Mouse (Mus musculus) cerebellum, adult 9-11 months (tissue): Measurements from ENCODE around the gene Psmc1.

Experiments used
- DNase-seq: peaks from one replicate; pipeline ENCODE4 v3.0.0; 2022

The Psmc1 gene

GRCm38 (mm10) chr12:100109986-100110696 is at the start of gene Psmc1:
TSS of gene Psmc1 (plus strand) at chr12:100110154.
- peak; percentile 85 for DNase-seq

- no peak for DNase-seq
Measured at GRCm38 (mm10) chr12:100061071-100061470, 48.9 kb upstream of the Psmc1 start.

DNA sequence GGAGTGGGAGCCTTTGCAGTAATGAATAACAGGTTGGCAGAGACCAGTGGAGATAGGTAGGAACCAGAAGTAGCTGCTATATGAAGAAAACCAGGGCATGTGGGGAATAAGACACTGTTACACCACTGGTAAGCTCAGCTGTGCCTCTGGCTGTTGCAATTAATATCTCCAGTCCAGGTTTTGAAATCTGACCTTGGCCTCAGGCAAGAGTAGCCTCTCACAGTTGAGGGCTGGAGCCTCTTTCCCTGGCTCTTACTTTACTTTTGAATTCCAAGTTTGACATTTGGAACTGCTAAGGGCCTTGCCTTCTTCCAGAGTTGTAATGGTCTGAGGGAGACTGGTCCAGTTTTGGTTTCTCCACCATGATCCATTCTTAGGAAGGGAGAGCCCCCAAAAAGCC is 48.1 kb upstream of the Psmc1 start:
- no peak for DNase-seq

DNA sequence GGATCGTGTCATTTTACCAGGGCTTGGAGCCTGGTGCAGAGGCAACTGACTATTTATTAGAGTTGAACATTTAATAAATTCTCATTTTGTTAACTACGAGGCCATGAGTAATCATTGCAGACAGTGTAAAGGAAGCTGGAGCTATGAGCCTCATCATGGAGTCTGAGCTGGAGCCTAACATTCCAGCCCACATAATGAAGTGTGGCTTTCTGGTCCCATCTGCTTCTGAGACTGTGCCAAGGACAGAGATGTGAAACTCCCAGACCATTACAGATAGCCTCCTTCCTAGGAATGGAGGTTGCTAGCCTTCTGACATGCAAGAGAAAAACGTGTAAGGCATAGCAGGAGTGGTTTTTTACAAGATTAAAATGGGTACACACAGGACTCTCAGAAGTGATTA is 47.4 kb upstream of the Psmc1 start:
- DNase-seq, result no peak

DNA sequence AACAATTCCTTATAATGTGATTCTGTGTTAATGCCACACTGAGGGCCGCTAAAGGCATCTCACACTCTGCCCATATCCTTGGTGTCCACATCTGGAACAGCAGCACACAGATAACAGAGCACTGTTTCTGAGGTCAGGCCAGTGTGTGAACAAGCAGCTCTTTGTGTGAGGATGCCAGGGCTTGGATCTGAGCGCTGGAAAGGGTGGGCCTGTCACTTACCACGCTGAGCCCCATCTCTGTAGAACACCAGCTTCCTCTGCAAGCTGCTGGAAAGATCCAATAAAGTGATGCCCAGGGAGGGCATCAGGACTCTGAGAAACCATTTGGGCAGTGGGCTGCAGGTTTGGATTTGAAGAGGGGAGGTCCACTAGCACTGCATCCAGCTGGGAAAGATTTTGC is 44.8 kb upstream of the Psmc1 start:
- peak; percentile 12 for DNase-seq

GRCm38 (mm10) chr12:100067477-100067876 is 42.5 kb upstream of the Psmc1 start:
- DNase-seq, result no peak

DNA sequence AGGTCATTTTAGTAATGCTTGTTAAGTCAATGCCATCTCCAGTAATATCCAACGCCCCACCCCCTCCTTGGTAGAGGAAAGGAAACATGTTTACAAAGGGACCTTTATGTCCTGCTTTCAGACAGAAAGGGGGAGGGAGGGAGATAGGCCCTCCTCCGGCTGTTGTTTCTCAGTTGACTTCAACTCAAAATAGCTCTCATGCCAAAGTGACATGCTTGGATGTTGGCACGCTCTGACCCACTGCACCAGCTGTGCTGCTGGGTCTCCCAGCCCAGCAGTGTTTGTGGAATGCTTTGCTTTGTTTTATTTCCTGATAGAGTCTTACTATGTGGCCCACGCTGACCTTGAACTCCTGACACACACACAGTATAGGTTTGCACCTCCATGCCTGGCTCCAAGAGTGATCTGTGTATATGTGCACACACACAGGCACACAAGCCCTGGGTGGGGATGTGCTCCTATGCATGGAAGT is 36.7 kb upstream of the Psmc1 start:
- DNase-seq, result peak; percentile 18

DNA sequence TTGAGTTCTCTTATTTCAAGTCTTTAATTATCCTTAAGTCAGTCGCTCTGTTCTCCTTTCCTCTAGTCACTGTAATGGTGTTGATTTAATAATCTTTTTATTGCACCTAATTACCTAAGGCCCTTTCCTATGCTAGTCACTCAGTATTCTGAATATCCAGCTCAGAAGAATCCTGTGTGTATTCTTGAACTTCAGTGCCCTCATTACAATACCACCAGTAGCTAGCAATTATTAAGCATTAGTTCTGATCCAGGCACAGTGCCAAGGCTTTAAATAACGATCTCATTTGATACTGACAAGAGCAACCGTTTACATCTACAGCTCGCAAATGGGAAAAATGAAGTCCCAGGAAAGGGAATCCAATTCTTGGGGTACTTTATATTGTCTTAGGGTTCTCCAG is 34.2 kb upstream of the Psmc1 start:
- DNase-seq, result no peak

DNA sequence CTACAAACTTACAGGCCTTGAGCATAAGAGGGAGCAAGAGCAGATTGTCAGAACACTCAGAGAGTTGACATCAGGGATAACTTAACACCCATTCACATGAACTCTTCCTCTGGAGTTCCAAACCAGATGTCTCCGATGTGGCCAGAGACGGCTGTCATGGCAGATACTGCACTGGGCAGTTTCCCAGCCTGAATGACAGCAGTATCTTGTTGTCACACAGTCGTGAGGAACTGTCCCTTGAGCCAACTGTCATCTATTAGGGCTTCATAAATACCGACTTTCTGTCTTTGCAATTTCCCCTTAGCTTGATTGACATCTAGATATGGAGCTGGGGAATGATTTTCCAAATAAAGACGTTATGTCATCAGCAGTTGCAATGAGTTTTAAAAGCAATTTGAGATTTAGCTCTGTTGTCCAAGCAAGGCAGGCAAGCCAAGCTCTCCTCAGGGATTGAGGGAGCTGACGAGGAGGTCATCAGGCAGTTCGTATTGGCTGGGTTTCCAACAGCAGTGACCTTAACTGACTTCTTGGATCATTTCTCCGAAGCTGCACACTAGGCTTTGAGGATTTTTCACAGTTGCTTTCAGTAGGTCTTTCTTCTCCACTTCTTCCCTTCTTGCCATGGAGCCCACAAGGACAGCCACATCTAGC is 30.2 kb upstream of the Psmc1 start:
- no peak for DNase-seq

- DNase-seq, result no peak
Measured at GRCm38 (mm10) chr12:100088026-100088425, 21.9 kb upstream of the Psmc1 start.

GRCm38 (mm10) chr12:100089265-100089664 is 20.7 kb upstream of the Psmc1 start:
- no peak for DNase-seq

DNA sequence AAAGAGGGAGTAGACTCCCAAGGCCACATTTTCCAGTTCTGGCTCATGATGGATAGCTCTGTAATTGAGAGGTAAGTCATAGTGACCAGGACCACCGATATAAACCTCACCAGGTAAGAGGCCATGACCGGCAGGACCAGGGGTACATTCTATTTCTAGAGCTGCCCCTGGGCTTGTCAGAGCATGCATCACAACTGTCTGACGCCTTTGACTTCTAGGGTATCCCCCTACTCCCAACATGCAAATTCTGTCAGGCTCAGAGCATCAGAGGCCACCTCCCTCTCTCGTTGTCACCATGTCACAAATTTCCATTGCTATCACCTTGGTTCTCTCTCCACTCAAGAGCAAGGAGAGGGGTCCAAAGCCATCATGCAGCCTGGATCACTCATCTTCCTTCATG is 19.2 kb upstream of the Psmc1 start:
- no peak for DNase-seq

- DNase-seq, result no peak
Measured at GRCm38 (mm10) chr12:100093046-100093445, 16.9 kb upstream of the Psmc1 start.

GRCm38 (mm10) chr12:100099971-100100706 is 9.8 kb upstream of the Psmc1 start:
- no peak for DNase-seq

- DNase-seq, result no peak
Measured at GRCm38 (mm10) chr12:100100707-100101030, 9.3 kb upstream of the Psmc1 start.

GRCm38 (mm10) chr12:100101651-100102050 is 8.3 kb upstream of the Psmc1 start:
- DNase-seq, result no peak

- DNase-seq, result no peak
Measured at GRCm38 (mm10) chr12:100104530-100104929, 5.4 kb upstream of the Psmc1 start.

DNA sequence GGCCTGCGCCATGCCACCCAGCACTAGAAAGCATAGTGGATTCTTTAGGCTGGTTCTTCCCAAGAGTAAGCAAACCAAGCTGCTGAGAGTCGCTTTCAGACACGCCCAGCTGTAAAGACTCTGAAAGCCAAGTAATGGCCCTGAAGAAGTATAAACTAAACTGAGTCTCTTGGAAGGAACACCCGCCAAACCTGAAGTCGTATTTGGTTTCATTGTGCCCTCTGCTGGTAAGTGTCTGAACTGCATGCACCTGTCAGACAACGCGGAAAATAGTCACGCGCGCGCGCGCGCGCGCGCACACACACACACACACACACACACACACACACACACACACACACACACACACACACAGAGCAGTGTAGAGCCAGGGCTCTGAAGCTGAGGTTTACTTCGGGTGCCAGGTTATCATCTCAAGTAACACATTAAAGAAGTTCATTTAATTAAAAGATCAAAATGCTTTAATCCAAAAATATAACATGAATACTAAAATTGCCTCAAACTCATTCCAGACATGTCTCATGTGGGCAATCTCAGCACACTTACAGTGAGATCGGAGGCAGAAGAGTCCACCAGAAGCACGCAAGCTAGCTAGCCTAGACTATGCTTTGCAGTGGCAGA is 3.6 kb upstream of the Psmc1 start:
- peak; percentile 60 for DNase-seq

- DNase-seq, result no peak
Measured at GRCm38 (mm10) chr12:100107436-100107835, 2.5 kb upstream of the Psmc1 start.

- no peak for DNase-seq
Measured at GRCm38 (mm10) chr12:100115982-100116381, 6.0 kb downstream of the Psmc1 start.

GRCm38 (mm10) chr12:100122921-100123381 is 13.0 kb downstream of the Psmc1 start:
- peak; percentile 69 for DNase-seq

DNA sequence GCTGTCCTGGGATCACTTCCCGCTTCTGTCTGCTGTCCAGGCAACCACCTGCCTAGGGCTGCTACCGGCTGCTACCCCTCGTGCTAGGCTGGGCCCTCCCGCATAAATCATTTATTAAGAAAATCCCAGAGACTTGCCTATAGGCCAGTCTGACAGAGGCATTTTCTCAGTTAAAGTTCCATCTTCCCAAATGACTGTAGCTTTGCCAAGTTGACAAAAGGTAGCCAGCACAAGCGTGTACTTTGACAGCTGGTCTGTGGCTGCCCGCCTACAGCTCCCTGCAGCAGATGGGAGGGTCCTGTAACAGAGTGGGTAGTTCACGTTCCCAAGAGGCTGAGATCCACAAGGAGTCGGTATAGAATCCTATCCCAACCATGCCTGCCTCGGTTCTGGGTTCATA is 13.5 kb downstream of the Psmc1 start:
- peak; percentile 50 for DNase-seq
